Mouse (Mus musculus) testis, postnatal 10 days (tissue): ENCODE data around the gene Popdc2.

Source experiments
- DNase-seq: peaks from one replicate; pipeline ENCODE4 v3.0.0; 2021; ENCODE audit warnings: low spot score

The Popdc2 gene

DNA sequence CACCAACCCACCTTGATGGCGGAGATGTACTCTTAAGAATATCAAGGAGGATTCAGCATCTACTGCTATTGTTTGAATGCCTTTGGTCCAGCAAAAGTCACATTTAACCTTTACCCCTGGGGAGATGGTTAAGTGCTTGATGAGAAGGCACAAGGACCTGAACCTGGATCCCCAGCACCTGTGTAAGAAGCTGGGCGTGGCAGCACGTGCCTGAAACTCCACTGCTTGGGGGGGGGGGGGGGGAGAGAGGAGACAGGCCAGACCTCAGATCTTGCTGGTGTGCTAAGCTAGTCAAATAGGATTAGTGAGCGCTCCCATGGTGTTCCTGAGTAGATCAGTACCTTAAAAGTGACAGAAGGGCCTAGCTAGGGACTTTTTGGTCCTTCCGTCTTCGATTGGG, 39.5 kb downstream of the Popdc2 start:
- DNase-seq: no peak

- DNase-seq: no peak
Observed at GRCm38 (mm10) chr16:38403639-38404038, 41.6 kb downstream of the Popdc2 start.

DNA sequence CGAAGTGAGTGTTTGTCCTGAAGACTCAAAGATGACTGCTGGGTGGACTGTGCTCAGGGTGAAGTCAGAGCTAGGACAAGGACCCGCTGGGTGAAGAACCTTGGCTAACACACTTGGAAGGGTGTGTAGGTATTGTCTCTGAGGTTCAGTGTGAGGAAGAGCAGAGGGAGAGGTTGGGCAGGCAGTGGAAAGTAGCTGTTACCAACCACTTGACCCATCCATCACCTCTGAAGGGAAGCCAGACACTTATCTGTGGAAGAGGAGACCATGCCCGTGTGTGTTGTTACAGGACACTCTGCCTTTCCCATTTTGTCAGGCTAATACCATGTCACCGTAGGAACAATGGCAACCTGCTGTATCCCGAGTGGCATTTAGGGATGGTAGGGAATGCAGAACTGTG, 44.3 kb downstream of the Popdc2 start:
- DNase-seq: no peak

- no peak for DNase-seq
Observed at GRCm38 (mm10) chr16:38406708-38407107, 44.7 kb downstream of the Popdc2 start.

GRCm38 (mm10) chr16:38407584-38407983, 45.6 kb downstream of the Popdc2 start:
- DNase-seq: no peak

GRCm38 (mm10) chr16:38408416-38408815, 46.4 kb downstream of the Popdc2 start:
- DNase-seq: no peak

GRCm38 (mm10) chr16:38414953-38415352, 52.9 kb downstream of the Popdc2 start:
- DNase-seq: no peak

GRCm38 (mm10) chr16:38425374-38425773, 63.4 kb downstream of the Popdc2 start:
- no peak for DNase-seq

- no peak for DNase-seq
Observed at GRCm38 (mm10) chr16:38425799-38426198, 63.8 kb downstream of the Popdc2 start.
